Mouse (Mus musculus) bone marrow, adult 2 months (tissue): ENCODE measurements around the gene Nlrp9a.
"Not testable (repeated sequence)": the region's sequence is repeated elsewhere in the genome, so short reads cannot be mapped to it uniquely, and the experiment has no call there.

Experiments
- CTCF ChIP-seq: fragments of 200-500 bp; IDR thresholded peaks from 2 replicates; pipeline ENCODE4 v1.5.1; 2011; ENCODE audit warnings: low read length, control low read depth; ENCODE audit not compliant: control insufficient read depth, insufficient read depth
- POLR2A ChIP-seq: fragments of 200-500 bp; IDR thresholded peaks from 2 replicates; pipeline ENCODE4 v1.6.1; 2011; ENCODE audit warnings: low read depth, mild to moderate bottlenecking, control low read depth, low read length, borderline replicate concordance; ENCODE audit not compliant: control insufficient read depth

GRCm38 (mm10) chr7:26534723-26535122, at the start of gene Nlrp9a:
- not testable (repeated sequence) for TF ChIP-seq CTCF, POLR2A
